Mouse (Mus musculus) heart, postnatal 4 days (tissue): ENCODE results near the gene Apbb2. TPM values are rescaled to one million over a fixed set of nuclear protein-coding genes. Genes with fewer than 3 reads are reported as not detected.

ENCODE experiments used
- DNase-seq: peaks from one replicate; pipeline ENCODE4 v3.0.0; 2021
- total RNA-seq, 2 experiments: library from RNA; stranded (reverse); gene quantifications; 2 replicates each; pipeline ENCODE4 v1.2.3; 2021

The Apbb2 gene
- 10 to 100 TPM; 60.9 to 66.7 TPM for total RNA-seq

DNA sequence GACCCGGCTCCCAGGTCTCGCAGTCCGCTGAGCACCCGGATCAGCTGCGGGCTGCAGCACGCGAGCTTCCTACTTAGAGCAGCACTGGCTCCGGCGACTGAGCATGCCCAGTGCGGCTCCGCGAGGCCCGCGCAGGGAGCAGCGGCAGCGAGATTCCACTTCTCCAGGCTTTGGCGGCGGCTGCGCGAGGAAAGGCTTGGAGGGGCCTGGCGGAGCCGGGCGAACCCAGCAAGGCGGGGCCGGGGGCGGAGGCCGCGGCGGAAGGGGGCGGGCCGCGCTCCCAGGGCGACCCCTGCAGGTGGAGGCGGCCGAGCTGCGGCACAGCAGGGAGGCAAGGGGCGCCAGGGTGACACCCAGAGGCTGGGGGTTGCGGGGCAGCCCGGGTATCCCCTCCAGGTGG is at the start of gene Apbb2:
Gene Apbb2 (minus strand): TSS at position 188 of the 400 bp plus-strand sequence.
- DNase-seq, result peak; percentile 97

DNA sequence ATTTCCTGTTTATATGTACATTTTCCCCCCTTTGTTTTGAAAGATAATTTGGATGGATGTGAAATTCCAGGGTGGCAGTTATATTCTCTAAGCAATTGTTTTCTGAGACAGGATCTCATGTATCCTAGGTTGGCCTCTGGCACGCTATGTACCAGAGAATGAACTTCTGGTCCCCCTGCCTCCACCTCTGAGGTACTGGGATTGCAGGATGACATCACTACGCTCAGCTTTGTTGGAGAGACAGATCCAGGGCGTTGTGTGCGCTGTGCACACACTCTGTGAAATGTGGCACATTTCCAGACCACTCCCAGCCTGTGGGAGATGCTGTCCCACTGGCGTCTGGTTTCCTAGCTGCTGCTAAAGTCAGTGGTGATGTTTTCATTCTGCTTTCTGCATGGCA is 35.6 kb upstream of the Apbb2 start:
- DNase-seq, result peak; percentile 62

DNA sequence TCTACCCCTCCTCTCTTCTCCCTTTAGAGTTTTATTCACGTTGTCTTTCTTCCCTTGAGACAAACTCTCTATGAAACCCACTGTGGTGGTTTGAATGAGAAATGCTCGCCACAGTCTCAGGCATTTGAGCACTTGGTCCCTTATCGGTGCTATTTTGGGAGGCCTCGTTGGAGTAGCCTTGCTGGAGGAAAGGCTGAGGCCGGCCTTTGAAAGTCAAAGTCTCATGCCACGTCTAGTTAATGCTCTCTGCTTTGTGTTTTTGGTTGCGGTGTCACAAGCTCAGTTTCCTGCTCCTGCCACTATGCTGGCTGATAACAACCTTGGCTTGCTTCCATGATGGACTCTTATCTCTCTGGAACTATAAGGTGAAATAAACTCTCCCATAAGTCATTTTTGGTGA is 28.9 kb upstream of the Apbb2 start:
- peak; percentile 26 for DNase-seq

DNA sequence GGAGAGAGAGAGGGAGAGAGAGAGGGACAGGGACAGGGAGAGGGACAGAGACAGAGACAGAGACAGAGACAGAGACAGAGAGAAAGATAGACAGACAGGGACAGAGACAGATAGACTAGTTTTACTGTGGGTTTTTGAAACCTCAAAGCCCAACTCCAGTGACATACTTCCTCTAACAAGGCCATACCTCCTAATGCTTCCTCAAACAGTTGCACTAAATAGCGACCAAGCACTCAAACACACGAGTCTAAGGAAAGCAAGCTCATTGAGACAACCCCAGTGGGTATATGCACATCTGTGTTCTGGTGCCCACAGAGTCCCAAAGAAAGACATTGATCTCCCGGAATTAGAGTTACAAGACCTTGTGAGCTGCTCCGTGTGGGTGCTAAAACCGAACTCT is 24.7 kb upstream of the Apbb2 start:
- no peak for DNase-seq

DNA sequence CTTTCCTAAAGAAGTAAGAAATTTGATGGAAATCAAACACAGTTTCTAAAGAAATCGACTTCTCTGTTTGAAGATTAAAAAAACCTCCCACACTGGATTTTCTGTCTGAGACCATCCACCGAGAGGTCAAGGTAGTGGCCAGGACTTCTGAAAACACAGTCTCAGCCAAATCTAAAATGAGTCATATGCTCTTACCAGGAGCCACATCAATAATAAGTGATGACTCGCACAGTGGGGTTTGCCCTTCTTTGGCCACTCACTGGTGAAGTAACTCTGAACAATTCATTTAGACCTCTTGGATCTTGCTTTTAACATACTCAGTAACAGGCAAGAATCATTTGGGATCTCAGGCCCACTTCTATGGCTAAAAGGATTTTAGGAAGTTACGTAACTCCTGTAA is 23.6 kb upstream of the Apbb2 start:
- no peak for DNase-seq

DNA sequence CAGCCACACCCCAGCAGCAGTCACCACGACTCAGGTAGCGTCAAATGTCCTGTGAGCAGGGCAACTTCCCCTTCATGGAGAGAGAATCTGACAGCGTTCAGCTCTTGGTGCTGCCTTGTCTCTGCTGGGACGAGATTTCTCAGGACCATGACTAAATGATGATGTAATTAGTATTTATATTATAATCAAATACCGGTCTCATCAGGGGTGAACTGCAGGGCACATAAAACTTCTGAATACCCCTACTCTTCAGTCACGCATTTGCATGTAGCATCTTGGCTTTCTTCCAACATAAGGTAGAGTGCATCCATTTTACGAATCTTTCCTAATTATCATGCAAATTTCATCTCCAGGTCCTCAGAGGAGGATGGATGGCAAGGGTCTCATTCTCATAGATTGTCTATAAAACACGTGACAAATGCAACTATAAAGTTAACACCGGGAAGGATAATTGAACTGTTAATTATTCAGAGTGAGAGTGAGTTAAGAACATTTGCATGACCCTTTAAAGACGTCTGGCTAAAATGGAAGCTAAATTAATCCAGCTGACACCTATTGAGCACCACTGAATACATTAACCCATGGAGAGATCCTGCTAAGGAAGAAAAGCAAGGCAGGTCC is 17.0 kb upstream of the Apbb2 start:
- no peak for DNase-seq

DNA sequence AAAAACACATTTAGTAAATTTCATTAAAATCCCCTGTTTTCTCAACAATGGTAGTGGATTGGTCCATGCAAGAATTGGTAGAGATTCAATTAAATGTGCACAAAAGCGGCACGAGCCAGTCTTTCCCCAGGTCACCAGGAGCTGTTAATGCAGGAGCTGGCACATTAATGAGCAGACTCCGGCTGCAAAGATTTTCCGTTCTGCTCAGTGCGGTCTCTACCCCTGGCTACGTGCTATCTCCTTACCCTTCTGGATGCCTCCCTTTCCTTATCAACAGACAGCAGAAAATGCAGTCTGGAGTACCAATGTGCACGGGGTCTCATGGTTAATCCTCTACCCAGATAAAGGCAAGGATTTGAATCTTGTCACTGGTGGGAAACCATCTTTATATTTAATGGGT is 9.2 kb upstream of the Apbb2 start:
- DNase-seq, result no peak

DNA sequence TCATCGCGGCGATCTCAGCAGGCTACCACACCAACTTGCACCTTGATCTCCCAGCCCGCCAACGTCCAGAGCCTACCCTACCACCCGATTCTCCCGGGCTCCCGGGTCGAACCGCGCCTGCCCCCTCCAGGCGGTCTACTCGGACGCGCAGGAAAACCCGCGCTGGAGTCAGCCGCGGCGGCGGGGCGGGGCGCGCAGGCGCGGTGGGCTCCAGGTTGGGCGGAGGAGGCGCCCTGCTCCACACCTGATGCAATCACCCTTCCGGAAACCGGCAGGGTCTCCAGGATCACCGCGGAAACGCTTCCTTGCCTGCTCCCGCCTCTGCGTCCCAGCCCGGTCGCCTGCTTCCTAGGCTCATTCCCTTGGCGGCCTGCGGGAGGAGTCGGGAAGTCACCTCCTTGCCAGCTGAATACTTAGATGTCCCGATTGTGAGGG is 1.6 kb upstream of the Apbb2 start:
- DNase-seq, result peak; percentile 91

DNA sequence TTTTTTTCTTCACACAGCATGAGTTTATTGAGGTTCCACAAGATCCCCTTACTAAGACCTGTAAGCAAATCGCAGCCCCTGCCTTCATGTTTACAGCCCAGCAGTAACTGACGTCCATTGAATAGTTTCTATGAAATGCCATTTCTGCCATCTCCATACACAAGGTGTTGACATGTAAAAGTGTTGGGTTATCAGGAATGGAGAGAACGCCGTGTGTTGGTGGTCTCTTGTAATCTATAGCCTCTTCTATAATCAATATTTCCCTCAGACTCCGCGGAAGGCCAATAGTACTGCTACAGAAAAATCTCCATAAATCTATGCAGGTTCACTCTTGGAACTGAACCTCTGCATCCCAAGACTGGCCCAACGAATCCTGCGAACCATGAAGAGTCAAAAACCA is 1.1 kb upstream of the Apbb2 start:
- no peak for DNase-seq

DNA sequence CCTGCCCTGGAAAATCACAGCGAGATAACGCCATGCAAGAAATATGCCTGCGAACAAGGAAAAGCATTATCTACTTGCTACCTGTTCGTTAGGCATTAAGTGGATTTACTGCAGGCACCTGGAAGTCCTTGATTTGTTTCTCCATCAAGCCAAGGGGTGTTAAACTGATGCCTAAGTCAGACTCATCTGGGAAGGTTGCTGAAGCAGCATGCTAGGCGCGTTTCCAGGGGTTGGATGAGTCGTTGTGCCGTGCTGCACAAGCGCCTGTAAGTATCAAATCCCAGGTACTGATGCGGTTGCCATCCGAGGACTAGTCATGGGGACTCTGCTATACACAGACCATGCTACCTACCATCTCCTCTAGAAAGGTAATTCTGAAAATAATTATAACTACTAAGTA is 611 bp upstream of the Apbb2 start:
- no peak for DNase-seq

DNA sequence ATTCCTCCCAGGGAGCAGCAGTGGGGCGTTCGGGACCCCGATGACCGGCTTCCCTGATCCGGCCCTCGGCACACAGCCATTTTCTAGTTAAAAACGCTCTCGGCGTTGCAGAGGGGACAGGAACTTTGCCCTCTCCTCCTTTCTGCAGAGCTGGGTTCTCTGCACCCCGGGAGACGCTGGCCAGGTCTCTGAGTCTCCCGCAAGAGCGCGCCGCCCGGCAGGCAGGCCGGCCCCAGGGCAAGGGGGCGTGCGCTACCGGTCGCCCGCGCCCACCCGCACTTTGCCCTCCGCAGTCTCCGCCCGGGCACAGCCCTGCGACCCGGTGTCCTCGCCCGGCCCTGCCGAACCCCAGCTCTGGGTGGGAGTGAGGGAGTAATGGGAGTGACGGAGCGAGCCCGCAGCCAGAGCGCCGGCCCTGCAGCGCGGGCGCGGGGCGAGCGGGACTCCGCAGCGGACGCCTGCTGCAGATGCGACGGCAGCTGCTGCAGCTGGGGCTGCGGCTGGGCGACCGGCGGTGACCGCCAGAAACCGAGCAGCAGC is 593 bp downstream of the Apbb2 start:
- peak; percentile 51 for DNase-seq

DNA sequence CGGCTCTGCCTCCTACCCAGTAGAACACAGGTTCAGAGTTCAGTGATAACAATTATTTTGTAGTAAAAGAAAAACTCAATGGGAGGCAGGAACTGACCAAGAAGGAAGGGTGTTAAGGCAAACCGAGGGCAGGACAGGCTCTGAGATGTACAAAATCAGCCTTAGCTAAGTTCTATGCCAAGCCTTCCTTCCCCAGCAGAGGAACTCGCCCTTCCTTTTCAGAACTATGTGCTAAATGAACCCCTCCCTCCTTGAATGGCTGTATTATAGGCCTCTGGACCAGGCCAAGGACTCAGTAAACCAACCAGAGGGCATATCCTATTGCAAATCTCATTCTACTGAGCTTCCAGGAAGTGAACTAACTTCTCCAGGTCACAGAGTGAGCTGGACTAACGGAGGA is 3.6 kb downstream of the Apbb2 start:
- DNase-seq, result no peak

DNA sequence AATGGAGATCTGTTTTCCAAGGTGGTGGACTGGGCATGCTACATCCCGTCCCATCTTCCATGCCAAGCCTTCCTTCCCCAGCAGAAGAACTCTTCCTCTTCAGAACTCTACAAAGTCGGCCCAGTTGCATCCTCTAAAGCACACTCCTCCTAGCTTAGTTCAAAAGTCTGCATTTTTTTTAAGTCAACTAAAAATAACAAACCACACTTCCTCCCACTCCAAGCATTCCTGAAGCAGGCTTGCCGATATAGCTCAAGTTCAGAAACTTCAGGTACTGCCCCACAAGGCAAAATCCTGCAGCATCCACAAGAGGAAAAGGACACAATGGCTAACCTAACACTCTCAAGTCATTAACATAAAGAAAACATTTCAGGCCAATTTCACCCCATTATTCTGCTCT is 4.9 kb downstream of the Apbb2 start:
- no peak for DNase-seq

DNA sequence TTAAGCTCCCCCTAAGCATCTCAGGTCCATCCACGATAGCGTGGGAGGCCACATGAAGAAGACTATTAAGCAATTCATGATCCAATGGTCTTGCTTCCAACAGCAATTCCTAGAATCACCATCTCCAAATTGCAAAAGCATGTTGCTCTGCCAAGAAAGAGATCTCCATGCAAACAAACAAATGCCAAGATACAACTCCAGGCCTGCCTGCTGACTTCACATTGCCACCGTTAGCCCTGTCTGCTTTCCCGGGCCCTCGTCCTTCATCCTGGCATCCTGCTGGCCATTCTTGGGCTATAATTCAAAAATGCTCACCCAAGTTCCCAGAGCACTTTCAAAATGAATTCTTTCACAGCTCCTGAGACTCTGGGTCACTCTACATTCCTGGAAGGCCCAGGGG is 5.6 kb downstream of the Apbb2 start:
- DNase-seq, result no peak

DNA sequence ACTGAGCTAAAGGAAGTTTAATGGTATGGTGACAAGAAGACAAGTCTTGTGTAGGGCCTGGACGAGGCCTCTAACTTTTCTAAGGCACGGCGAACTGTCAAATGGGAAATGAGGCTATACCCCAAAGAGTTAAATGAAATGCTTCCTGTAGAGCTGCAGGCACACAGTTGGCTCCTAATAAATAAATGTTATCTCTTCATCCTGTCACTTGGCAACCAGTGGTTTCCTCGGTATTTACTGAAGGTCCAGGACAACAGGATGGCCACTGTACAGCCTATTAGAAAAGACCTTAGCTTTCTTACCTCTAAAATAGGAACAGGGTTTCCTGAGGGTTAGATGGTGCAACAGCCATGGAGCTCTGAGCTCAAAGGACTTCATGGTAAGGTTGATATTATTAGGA is 6.7 kb downstream of the Apbb2 start:
- DNase-seq, result no peak

DNA sequence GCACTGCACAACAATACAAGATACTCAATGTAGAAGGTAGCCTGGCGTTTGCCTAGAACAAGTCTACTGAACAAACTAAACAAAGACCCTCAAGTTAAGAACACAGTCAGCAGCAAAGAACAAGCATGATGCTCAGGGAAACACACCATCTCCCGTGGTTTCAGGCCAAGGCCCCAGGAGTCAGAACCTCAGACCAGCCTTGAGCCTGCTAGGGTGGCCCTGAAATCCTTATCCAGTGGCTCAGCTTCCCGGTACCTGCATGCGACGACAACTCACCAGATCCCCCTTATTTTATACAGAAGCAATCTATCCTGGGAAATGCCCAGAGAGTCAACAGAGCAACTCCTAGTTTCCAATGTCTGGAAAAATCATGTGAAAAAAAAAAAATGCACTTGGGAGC is 7.2 kb downstream of the Apbb2 start:
- no peak for DNase-seq

DNA sequence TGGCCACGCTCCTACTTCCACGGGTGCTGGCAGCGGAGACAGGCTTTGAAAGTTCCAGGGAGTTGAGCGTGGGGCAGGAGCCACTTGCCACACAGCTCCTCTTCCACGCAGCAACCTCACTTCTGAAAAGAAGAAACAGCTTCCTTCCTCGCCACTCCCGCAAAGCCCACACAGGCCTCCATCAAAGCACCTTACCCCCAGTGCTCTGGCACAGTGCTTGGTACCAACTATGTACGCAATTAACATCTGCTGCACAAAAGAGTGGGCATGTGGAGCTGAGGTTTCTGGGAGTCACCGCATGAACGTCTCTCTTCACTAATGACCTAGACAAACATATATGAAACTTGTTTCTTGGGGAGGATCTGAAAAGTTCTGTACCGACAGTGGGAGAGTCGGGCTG is 8.3 kb downstream of the Apbb2 start:
- DNase-seq, result no peak

DNA sequence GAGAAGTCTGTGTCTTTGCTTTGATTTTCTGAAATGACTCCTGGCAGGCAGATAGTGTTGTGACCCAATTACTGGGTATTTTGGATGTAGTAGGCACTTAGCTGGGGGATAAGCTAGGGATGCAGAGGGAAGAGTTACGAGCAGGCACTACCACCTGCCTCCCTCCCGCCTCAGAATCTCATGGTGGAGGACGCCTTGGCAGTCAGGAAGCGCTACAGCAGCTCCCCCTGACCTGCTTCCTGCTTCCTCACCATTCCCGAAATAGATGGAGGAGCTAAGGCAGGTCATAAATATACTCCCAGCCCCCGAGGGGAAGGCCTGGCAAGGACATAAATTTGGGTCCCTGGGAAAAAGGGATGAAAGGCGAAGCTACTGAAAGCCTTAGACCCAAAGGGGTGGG is 9.3 kb downstream of the Apbb2 start:
- DNase-seq, result no peak

DNA sequence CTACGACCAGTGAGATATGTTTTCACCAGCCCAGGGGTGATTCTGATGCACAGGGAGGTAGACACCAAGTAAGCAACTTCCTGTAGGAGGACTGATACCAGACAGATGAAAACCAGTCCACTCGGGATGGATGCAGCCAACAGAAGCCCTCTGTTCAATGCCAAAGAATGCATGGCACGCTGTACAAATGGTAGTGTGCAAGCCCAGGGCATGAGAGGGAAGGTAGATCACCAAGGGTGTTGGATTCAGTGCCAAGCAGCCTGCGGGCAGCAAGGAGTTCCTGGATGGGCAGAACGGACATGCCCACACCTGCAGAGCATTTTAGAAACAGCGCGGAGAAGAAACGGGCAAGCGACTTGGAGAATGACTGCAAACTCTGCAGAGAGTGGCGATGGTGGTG is 10.8 kb downstream of the Apbb2 start:
- no peak for DNase-seq

DNA sequence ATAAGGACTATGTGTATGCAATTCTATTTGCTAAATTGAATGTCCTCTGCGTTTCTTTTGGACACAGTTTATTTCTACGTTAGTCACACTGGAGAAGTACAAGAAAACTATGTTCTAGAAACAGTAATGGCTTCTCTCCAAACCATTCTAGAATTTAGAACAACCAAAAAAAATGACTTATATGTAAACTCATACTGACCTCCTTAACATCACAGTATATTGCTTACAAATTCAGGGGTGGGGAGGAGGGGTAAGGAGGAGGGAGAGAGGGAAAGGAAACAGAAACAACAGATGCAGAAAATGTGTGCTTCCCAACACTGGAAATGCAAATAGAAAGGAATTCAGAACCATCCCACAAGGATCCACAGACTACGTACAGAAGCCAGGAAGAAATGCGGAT is 11.4 kb downstream of the Apbb2 start:
- DNase-seq, result no peak

DNA sequence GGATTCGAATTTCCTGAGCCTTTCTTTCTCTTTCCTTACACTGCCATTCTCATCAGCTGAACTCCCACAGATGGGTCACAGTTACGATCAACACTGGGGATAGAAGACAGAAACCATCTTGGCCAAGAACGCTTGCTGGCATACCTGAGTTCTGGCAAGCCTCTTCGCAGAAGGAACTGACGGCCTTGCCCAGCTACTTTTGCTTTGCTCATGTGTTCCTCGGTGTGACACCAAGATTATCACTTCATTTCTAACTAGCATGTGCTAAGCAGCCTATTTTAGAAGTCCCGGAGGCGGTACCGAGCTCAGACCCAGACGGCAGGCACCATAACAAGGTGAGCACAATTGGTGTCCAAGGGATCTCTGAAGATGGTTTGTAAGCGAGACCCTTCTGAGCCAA is 12.9 kb downstream of the Apbb2 start:
- DNase-seq, result no peak

DNA sequence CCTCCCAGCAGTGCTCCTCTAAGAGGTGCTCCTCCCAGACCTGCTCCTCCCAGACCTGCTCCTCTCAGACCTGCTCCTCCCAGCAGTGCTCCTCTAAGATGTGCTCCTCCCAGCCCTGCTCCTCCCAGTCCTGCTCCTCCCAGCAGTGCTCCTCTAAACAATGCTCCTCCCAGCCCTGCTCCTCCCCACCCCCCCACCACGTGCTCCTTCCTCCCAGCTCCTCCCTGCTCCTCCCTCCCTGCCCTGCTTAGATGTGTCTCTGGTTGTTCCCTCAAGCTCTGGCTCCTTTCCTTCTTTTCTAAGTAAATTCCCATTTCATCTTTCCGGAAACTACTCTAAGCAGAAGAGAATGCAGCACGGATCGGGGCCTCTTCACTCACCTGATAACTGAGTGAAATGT is 14.2 kb downstream of the Apbb2 start:
- no peak for DNase-seq

DNA sequence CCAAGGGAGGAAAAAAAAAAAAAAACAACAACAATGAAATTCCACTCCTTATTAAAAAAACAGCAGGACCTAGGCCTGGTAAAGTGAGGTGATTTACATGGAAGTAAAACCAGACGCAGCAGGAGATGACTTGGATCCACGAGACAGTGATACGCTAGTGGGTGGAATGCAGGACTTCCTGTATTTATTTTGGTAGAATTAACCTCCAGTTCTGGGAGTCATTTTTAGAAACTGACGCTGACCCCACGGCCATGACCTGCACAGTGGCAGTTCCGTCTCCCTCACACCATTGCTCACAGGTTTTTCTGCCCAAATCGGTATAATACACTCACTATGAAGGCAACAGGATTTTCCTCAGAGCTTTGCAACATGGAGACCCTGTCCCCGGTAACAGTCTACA is 14.8 kb downstream of the Apbb2 start:
- peak; percentile 33 for DNase-seq

DNA sequence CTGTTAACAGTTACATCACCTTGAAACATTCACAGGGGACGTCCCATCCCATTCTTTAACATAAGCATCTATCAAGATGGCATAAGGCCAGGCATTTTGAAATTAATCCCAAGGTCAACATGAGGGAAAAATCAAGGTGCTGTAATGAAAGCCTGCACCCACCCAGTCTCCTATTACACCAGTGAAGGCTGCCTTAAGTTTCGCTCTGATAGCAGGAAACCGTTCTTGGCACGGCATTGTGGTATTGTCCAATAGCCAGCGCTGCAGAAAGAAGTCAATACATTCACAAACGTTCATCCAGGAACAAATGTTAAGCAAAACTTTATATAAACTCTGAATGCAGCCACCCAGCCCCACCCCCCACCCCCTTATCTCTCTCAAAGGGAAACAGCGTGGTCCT is 15.4 kb downstream of the Apbb2 start:
- peak; percentile 60 for DNase-seq

DNA sequence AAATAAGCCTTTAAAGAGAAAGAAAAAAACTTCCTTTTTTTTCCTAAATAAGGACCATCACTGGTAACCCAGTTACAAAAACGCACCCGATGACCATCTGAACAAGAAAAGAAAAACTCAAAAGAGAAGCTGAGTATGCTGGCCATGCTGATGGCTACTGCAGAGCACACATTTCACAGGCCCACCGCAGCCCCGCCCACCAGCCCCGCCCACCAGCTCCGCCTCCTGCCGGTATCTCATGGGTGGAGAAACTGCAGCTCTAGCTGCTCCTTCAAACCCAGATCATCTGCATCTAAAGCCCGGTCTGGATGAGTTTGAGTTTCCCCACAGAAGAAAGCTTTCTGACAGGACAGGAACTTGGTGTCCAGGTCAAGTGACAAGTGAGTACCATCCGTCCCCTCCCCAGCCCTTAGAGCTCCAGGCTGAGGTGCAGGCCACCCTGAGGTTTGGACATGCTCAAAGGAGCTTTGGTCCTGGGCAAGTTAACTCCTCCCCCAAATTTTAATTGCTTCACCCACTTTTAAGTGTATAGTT is 16.2 kb downstream of the Apbb2 start:
- DNase-seq, result peak; percentile 44
